Mouse (Mus musculus): ENCODE results near the gene Rbm5. TPM values are rescaled to one million over a fixed set of nuclear protein-coding genes. Genes with fewer than 3 reads are reported as not detected.
A peak's percentile ranks its signal among the peaks of the same experiment; 100 is the strongest.

Gene Rbm5
- polyA plus RNA-seq, 1 experiment from 2014 or later: 193 TPM

- Histone ChIP-seq H3K27me3 (peaks cover 2% of the 10 kb centered on the region; the same call in 1 of the 2 replicates), H3K36me3 (peaks cover 8% of the 10 kb centered on the region; the same call in 1 of the 2 replicates), H3K4me3 (peak overlapping the region; percentile 78), H3K4me1 (peaks cover 67% of the 10 kb centered on the region), H3K9ac (peak overlapping the region; percentile 88), H3K27ac (peak overlapping the region; percentile 93), H3K9me3 (no peaks in the 10 kb centered on the region), H3K4me2 (peak overlapping the region; percentile 95)
- ATAC-seq (ENCODE audit: insufficient number of reproducible peaks, low FRiP score, low TSS enrichment, low read depth): peak; percentile 13
- under 1% methylated on average over 54 of the region's 55 CpGs for whole genome bisulfite sequencing
Observed at GRCm38 (mm10) chr9:107709096-107709696, 61.6 kb downstream of the Rbm5 start.

DNA sequence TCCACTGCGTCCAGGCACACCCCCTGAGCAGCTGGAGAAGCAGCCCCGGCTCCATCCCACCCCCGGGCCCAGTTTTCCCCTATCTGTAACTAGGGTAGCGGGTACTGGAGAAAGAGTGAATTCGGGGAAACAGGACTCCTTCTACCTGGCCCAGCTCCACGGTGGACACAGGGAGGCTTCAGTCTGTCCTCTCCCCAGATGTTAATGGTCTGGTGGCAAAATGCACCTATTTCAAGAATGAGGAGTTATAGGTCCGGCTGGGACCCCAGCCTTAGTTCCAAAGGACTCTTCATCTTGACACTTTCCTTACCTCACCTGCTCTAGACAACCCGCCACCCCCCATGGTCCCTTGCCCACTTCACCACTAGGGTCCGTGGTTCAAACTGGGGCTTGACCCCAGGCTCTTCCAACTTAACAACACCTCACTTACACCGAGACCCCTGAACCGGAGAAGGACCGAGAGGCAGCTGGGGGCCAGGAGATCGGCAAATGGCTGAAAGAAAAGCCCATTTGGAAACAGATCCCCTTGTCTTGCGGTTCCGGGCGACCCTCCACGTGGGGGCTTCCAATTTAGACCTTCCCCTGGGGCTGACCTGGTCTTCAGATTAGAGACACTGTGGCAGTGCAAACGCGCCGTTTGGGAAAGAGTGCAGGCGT lies 62.2 kb downstream of the Rbm5 start:
- Histone ChIP-seq H3K9me3 (no peaks in the 10 kb centered on the region), H3K27me3 (peaks cover 2% of the 10 kb centered on the region; the same call in 1 of the 2 replicates), H3K9ac (peak overlapping the region; percentile 88), H3K4me2 (peak overlapping the region; percentile 95), H3K27ac (peak overlapping the region; percentile 93), H3K4me3 (peak overlapping the region; percentile 78), H3K36me3 (peaks cover 8% of the 10 kb centered on the region; the same call in 1 of the 2 replicates), H3K4me1 (peaks cover 67% of the 10 kb centered on the region)
- WGBS: 3% methylated on average over 21 of the region's 21 CpGs
- no peak for ATAC-seq (ENCODE audit: insufficient number of reproducible peaks, low FRiP score, low TSS enrichment, low read depth)

GRCm38 (mm10) chr9:107707701-107708438 lies 62.9 kb downstream of the Rbm5 start:
- peak; percentile 58; the same call in 1 of the 2 replicates for ATAC-seq (ENCODE audit: insufficient number of reproducible peaks, low FRiP score, low TSS enrichment, low read depth)
- H3K4me3 ChIP-seq: peak overlapping the region; percentile 78
- H3K9me3 ChIP-seq: no peaks in the 10 kb centered on the region
- peaks cover 8% of the 10 kb centered on the region for H3K36me3 ChIP-seq
- H3K4me1 ChIP-seq: peaks cover 68% of the 10 kb centered on the region
- H3K27me3 ChIP-seq: peaks cover 2% of the 10 kb centered on the region; the same call in 1 of the 2 replicates
- peak overlapping the region; percentile 93 for H3K27ac ChIP-seq
- H3K4me2 ChIP-seq: peak overlapping the region; percentile 95
- WGBS: 2% methylated on average over 17 of the region's 17 CpGs
- H3K9ac ChIP-seq: peak overlapping the region; percentile 88

GRCm38 (mm10) chr9:107706781-107707211 lies 64.0 kb downstream of the Rbm5 start:
- H3K27me3 ChIP-seq: peaks cover 2% of the 10 kb centered on the region; the same call in 1 of the 2 replicates
- ATAC-seq (ENCODE audit: insufficient number of reproducible peaks, low FRiP score, low TSS enrichment, low read depth): no peak
- H3K4me2 ChIP-seq: peak overlapping the region; percentile 95
- peak overlapping the region; percentile 93 for H3K27ac ChIP-seq
- H3K4me1 ChIP-seq: peaks cover 78% of the 10 kb centered on the region
- H3K4me3 ChIP-seq: peak overlapping the region; percentile 78
- 2% methylated on average over 14 of the region's 14 CpGs for WGBS
- no peaks in the 10 kb centered on the region for H3K9me3 ChIP-seq
- peak overlapping the region; percentile 37; the same call in 1 of the 2 replicates for H3K9ac ChIP-seq
- peaks cover 11% of the 10 kb centered on the region for H3K36me3 ChIP-seq

- Histone ChIP-seq H3K4me2 (peak overlapping the region; percentile 1; the same call in 1 of the 2 replicates), H3K4me3 (no peak overlapping the region), H3K4me1 (peaks cover 98% of the 10 kb centered on the region), H3K9ac (no peak overlapping the region; the same call in 1 of the 2 replicates), H3K27ac (peak overlapping the region; percentile 79), H3K36me3 (peaks cover 18% of the 10 kb centered on the region), H3K9me3 (no peaks in the 10 kb centered on the region), H3K27me3 (no peaks in the 10 kb centered on the region)
- ATAC-seq (ENCODE audit: insufficient number of reproducible peaks, low FRiP score, low TSS enrichment, low read depth): no peak
- WGBS: 41% methylated on average over 14 of the region's 14 CpGs
Observed at GRCm38 (mm10) chr9:107703337-107704122, 67.3 kb downstream of the Rbm5 start.

GRCm38 (mm10) chr9:107702606-107703185 lies 68.1 kb downstream of the Rbm5 start:
- no peak overlapping the region for H3K4me3 ChIP-seq
- H3K27ac ChIP-seq: peak overlapping the region; percentile 79
- no peaks in the 10 kb centered on the region for H3K27me3 ChIP-seq
- no peak overlapping the region for H3K9ac ChIP-seq
- ATAC-seq (ENCODE audit: insufficient number of reproducible peaks, low FRiP score, low TSS enrichment, low read depth): no peak
- H3K36me3 ChIP-seq: peaks cover 18% of the 10 kb centered on the region
- 0 out of 2 replicates have a peak overlapping the region, but pooled peaks have one; percentile 3 for H3K4me2 ChIP-seq
- WGBS: 66% methylated on average over 3 of the region's 3 CpGs
- H3K4me1 ChIP-seq: peaks cover 98% of the 10 kb centered on the region
- H3K9me3 ChIP-seq: no peaks in the 10 kb centered on the region

DNA sequence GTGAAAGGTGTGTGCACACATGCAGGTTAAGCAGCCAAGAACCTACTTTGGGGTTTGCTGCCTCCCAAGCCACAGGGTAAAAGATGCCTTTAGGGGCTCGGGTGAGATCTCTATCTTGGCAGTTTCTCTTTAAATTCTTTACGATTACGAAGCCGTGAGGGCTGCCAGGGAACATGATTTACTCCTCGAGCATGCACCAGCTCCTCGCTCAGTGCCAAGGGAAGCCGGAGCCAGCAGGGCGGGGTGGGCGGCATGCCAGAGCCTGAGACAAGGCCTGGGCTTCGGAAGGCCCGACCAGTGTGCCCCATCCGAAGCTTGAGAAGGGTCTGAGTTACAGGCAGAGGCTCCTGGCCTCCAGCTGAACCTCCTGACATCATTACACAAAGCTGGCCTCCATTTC lies 69.2 kb downstream of the Rbm5 start:
- Histone ChIP-seq H3K4me3 (no peak overlapping the region), H3K27me3 (no peaks in the 10 kb centered on the region), H3K9me3 (no peaks in the 10 kb centered on the region), H3K9ac (no peak overlapping the region), H3K4me1 (peaks cover 98% of the 10 kb centered on the region), H3K27ac (peak overlapping the region; percentile 72), H3K4me2 (0 out of 2 replicates have a peak overlapping the region, but pooled peaks have one; percentile 10), H3K36me3 (peaks cover 22% of the 10 kb centered on the region)
- 12% methylated on average over 12 of the region's 12 CpGs for WGBS
- no peak for ATAC-seq (ENCODE audit: insufficient number of reproducible peaks, low FRiP score, low TSS enrichment, low read depth)

DNA sequence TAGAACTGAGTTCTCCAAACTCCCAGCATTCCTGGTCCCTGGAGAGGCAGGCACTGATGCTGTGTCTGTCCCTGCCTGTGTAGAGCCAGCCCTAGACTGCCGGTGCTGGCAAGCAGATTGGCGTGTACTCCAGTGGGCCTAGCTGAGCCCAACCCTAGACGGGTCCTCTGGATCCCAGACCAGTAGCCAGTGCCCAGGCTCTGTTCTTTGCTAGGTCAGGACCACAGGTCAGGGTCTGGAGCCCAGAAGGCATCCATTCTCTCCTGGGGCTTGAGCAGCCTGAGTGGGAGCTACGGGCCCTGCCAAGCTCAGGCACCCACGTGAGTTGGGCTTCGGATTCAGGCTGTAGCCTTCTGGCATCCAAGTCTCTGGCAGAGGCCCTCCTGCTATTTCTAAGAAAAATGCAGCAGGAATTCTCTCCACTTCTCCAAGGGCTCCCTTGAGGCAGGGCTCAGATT lies 70.7 kb downstream of the Rbm5 start:
- no peak overlapping the region for H3K9ac ChIP-seq
- WGBS: 16% methylated on average over 6 of the region's 6 CpGs
- peaks cover 93% of the 10 kb centered on the region for H3K4me1 ChIP-seq
- no peaks in the 10 kb centered on the region for H3K27me3 ChIP-seq
- H3K27ac ChIP-seq: peak overlapping the region; percentile 72
- no peaks in the 10 kb centered on the region for H3K9me3 ChIP-seq
- peak overlapping the region; percentile 24 for H3K4me2 ChIP-seq
- ATAC-seq (ENCODE audit: insufficient number of reproducible peaks, low FRiP score, low TSS enrichment, low read depth): no peak
- no peak overlapping the region for H3K4me3 ChIP-seq
- peaks cover 30% of the 10 kb centered on the region for H3K36me3 ChIP-seq

- H3K36me3 ChIP-seq: peaks cover 29% of the 10 kb centered on the region
- peaks cover 91% of the 10 kb centered on the region for H3K4me1 ChIP-seq
- no peak for ATAC-seq (ENCODE audit: insufficient number of reproducible peaks, low FRiP score, low TSS enrichment, low read depth)
Observed at GRCm38 (mm10) chr9:107699376-107699980, 71.3 kb downstream of the Rbm5 start.

DNA sequence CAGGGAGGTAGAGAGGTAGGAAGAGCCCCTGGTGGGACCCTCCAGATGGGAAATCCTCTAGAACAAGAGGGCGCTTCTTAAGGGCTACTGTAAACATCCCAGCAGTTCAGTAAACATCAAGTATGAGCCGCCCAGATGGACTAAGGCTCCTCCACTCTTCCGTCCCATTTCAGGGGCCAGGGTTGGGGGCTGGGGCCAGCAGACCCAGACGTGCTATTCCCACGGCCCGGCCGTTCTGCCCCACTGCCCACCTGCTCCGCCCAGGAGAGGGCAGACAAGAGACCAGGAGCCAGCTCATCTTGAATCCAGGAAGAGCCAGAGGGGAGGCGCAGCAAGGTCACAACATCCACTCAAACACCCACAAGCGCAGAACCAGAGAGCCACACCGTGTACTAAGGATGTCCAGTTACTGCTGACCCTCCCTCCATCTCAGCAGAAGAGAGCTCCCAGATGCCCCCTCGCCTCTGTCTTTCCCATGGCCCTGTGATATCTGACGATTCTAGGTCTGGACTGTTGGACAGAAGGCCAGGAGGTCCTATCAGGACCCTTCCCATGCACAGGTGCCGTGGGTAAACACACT lies 72.1 kb downstream of the Rbm5 start:
- Histone ChIP-seq H3K27ac (0 out of 2 replicates have a peak overlapping the region, but pooled peaks have one; percentile 72), H3K9me3 (no peaks in the 10 kb centered on the region), H3K9ac (0 out of 2 replicates have a peak overlapping the region, but pooled peaks have one; percentile 8), H3K4me3 (no peak overlapping the region), H3K27me3 (no peaks in the 10 kb centered on the region), H3K4me1 (peaks cover 84% of the 10 kb centered on the region), H3K4me2 (peak overlapping the region; percentile 24; the same call in 1 of the 2 replicates), H3K36me3 (peaks cover 35% of the 10 kb centered on the region)
- no peak for ATAC-seq (ENCODE audit: insufficient number of reproducible peaks, low FRiP score, low TSS enrichment, low read depth)
- WGBS: 22% methylated on average over 14 of the region's 14 CpGs

More at GRCm38 (mm10) chr9:107699376-107699980, 71.3 kb downstream of the Rbm5 start:
- H3K27me3 ChIP-seq: no peaks in the 10 kb centered on the region
- H3K9me3 ChIP-seq: no peaks in the 10 kb centered on the region
- H3K4me2 ChIP-seq: peak overlapping the region; percentile 24; the same call in 1 of the 2 replicates
- no peak overlapping the region for H3K4me3 ChIP-seq
- H3K27ac ChIP-seq: peak overlapping the region; percentile 72
- WGBS: 7% methylated on average over 9 of the region's 9 CpGs
- H3K9ac ChIP-seq: no peak overlapping the region
